In the genomic region with DNA sequence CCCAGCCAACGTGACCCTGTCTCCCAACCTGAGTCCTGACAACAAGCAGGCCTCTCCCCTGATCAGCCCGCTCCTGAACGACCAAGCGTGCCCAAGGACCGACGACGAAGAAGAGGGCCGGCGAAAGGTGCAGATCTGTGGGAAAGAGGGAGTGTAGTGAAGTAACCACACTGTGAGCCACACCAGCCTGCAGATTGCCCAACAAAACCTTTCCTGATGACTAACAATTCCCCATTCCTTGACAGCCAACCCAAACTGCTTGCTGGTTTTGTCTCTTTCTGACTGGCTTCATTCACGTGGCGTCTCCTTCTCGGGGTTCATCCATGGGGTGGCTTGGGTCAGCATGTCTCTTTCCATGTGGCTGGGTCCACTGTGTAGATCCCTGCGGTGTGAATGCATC, we compare ENCODE assay signal across 22 mouse cellular contexts.
DNase-seq lines count a peak whose midpoint lies in the region; ATAC-seq and TF ChIP-seq lines count a peak whose summit lies in the region.
"Had no signal": no experiment of that assay in that cellular context is flagged by ENCODE, and none has a peak within 500 bp of the region (broad histone marks: within the 10 kb centered on the region; RNA-seq: fewer than 3 reads in every experiment).

No protein-coding gene starts in this region.

- no peak overlapping the region for H3K4me2 ChIP-seq in forebrain, embryonic 11.5 days (ENCODE audit: low read depth, low read length, severe bottlenecking)
- H3K4me2 ChIP-seq: embryonic facial prominence, embryonic 15.5 days; forebrain, embryonic 12.5 days; heart, embryonic 13.5 days; hindbrain, embryonic 13.5 days; intestine, embryonic 15.5 days had no signal

- H3K9me3 ChIP-seq in forebrain, embryonic 11.5 days (ENCODE audit: control insufficient read depth, low read length) = no peaks in the 10 kb centered on the region
- H3K9me3 ChIP-seq: embryonic facial prominence, embryonic 15.5 days; forebrain, embryonic 12.5 days; heart, embryonic 13.5 days; hindbrain, embryonic 13.5 days; intestine, embryonic 15.5 days had no signal

- no peak overlapping the region for H3K9ac ChIP-seq in forebrain, embryonic 11.5 days (ENCODE audit: low read length)
- H3K9ac ChIP-seq: embryonic facial prominence, embryonic 15.5 days; forebrain, embryonic 12.5 days; heart, embryonic 13.5 days; hindbrain, embryonic 13.5 days; intestine, embryonic 15.5 days had no signal

- H3K27me3 ChIP-seq in forebrain, embryonic 11.5 days (ENCODE audit: control insufficient read depth, insufficient read depth, low read length) = no peaks in the 10 kb centered on the region
- H3K27me3 ChIP-seq: embryonic facial prominence, embryonic 15.5 days; forebrain, embryonic 12.5 days; heart, embryonic 13.5 days; hindbrain, embryonic 13.5 days; intestine, embryonic 15.5 days had no signal

- TF ChIP-seq CTCF in olfactory bulb, adult 2 months (IDR thresholded peaks at IDR 0.05; ENCODE audit: insufficient read depth, low read depth, low read length) = no peak
- TF ChIP-seq CTCF in layer of hippocampus, adult 2 months (conservative IDR thresholded peaks at IDR 0.05) = no peak

- H3K4me1 ChIP-seq in olfactory bulb, adult 2 months (ENCODE audit: control insufficient read depth, insufficient read depth, low read length) = peaks cover 27% of the 10 kb centered on the region
- H3K4me1 ChIP-seq in forebrain, embryonic 11.5 days (replicated peaks; ENCODE audit: control insufficient read depth, insufficient read depth, low read length) = no peaks in the 10 kb centered on the region
- H3K4me1 ChIP-seq: forebrain, embryonic 12.5 days; intestine, embryonic 15.5 days had no signal

- no peak for TF ChIP-seq POLR2A in olfactory bulb, adult 2 months (IDR thresholded peaks at IDR 0.05; ENCODE audit: insufficient read depth, low read depth, low read length)

- H3K4me3 ChIP-seq in olfactory bulb, adult 2 months (ENCODE audit: insufficient read depth, low read depth, low read length) = no peak overlapping the region
- no peak overlapping the region for H3K4me3 ChIP-seq in forebrain, embryonic 11.5 days (ENCODE audit: low read depth, low read length)
- no peak overlapping the region for H3K4me3 ChIP-seq in layer of hippocampus, adult 2 months
- H3K4me3 ChIP-seq: embryonic facial prominence, embryonic 15.5 days; erythroblast, embryonic 14.5 days; forebrain, embryonic 12.5 days; heart, embryonic 13.5 days; hindbrain, embryonic 13.5 days; intestine, embryonic 15.5 days had no signal

- ATAC-seq in forebrain, embryonic 11.5 days (replicated peaks; ENCODE audit: low FRiP score) = no peak
- ATAC-seq: forebrain, embryonic 16.5 days; intestine, embryonic 15.5 days had no signal

- peak overlapping the region; percentile 1; the same call in 1 of the 2 replicates for H3K27ac ChIP-seq in olfactory bulb, adult 2 months (ENCODE audit: insufficient read depth, low read depth, low read length)
- no peak overlapping the region for H3K27ac ChIP-seq in forebrain, embryonic 11.5 days (ENCODE audit: low read depth, low read length)
- H3K27ac ChIP-seq in layer of hippocampus, adult 2 months = no peak overlapping the region
- H3K27ac ChIP-seq: embryonic facial prominence, embryonic 15.5 days; forebrain, embryonic 12.5 days; heart, embryonic 13.5 days; hindbrain, embryonic 13.5 days; intestine, embryonic 15.5 days had no signal

- WGBS in olfactory bulb, adult 2 months = 88% methylated on average over 13 of the region's 13 CpGs
- WGBS in forebrain, embryonic 11.5 days = 95% methylated on average over 13 of the region's 13 CpGs

- peak; percentile 29 for DNase-seq in adrenal gland, adult 2 months
- no peak for DNase-seq in adrenal gland, adult 18-20 months (ENCODE audit: low spot score in 2 of 2)
- peak; percentile 33 for DNase-seq in NIH3T3 (ENCODE audit: low read depth)
- peak; percentile 56 for DNase-seq in fibroblast of lung, adult 2 months (ENCODE audit: low read depth)
- DNase-seq in forebrain, embryonic 11.5 days (ENCODE audit: low spot score) = no peak
- DNase-seq in layer of hippocampus, adult 2 months (ENCODE audit: low spot score in 2 of 2) = no peak
- DNase-seq: adrenal gland, postnatal 14 days; cerebellum, adult 18-20 months; cerebellum, adult 9-11 months; cerebellum, postnatal 36 days; embryo, embryonic 11 days; gastrocnemius, postnatal 10 days; heart, adult 11 months; heart, postnatal 4 days had no signal

- no peaks in the 10 kb centered on the region for H3K36me3 ChIP-seq in forebrain, embryonic 11.5 days (ENCODE audit: control insufficient read depth, insufficient read depth, low read length)
- H3K36me3 ChIP-seq: intestine, embryonic 15.5 days had no signal

Comparison
In these comparisons a context has a peak if more than half of its experiments do, and no peak if none do; other contexts are left out.
1. DNase-seq: peak in adrenal gland, adult 2 months (single experiment), NIH3T3 (single experiment) and fibroblast of lung, adult 2 months (single experiment); none in adrenal gland, adult 18-20 months (0 of 2), forebrain, embryonic 11.5 days (single experiment) and layer of hippocampus, adult 2 months (0 of 2).